Mouse (Mus musculus): Measurements from ENCODE around the gene Rad52.

- TF ChIP-seq CTCF (IDR thresholded peaks at IDR 0.05; ENCODE audit: extremely low read depth, insufficient read depth, insufficient read length, insufficient replicate concordance): no peak
- TF ChIP-seq POLR2A (IDR thresholded peaks at IDR 0.05; ENCODE audit: low read depth, low read length): no peak
Observed at GRCm38 (mm10) chr6:119883151-119883550, 19.3 kb upstream of the Rad52 start.
